Mouse (Mus musculus): ENCODE data around the gene Aqp7.

Gene Aqp7

GRCm38 (mm10) chr4:41057361-41057760 lies 9.4 kb upstream of the Aqp7 start:
- DNase-seq (ENCODE audit: low read depth, low spot score): no peak

DNA sequence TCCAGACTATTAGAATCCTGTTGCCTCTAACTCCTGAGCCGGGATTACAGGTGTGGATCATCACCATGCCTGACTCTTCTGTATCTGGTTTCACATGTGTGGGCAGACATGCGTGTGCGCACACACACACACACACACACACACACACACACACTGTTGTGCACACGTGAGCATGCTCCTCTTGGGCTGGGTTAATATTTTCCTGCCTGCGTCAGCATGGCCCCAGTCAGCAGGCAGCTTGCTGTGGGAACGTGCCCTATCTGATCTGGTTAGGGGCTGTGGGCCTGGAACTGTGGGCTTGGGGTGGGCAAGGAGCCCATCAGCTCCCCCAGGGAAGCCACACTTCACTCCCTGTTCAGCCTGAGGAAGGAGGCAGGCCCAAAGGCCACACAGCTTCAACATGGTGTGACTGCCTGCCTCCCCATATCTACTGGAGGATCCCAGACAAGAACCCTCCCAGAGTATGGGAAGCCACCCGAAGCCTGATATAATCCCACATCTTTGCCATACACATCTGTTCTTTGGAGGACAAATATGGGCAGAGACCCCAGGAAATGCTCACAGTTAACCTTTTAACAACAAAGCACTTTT lies 8.9 kb upstream of the Aqp7 start:
- DNase-seq (ENCODE audit: low read depth, low spot score): no peak

DNA sequence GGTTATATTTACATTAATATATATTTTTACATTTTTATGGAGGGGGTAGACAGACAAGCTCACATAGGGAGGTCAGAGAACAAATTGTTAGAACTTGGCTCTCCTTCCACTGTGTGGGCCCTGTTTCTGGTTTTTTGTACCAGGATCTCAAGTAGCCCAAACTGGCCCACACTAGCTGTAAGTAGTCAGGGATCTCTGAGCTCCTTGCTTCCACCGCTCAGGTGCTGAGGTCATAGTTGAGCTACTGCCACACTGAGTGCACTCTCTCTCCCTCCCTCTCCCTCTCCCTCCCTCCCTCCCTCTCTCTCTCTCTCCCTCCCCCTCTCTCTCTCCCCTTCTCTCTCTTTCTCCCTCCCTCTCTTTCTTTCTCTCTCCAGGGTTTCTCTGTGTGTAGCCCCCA lies 8.3 kb upstream of the Aqp7 start:
- no peak for DNase-seq (ENCODE audit: low read depth, low spot score)

DNA sequence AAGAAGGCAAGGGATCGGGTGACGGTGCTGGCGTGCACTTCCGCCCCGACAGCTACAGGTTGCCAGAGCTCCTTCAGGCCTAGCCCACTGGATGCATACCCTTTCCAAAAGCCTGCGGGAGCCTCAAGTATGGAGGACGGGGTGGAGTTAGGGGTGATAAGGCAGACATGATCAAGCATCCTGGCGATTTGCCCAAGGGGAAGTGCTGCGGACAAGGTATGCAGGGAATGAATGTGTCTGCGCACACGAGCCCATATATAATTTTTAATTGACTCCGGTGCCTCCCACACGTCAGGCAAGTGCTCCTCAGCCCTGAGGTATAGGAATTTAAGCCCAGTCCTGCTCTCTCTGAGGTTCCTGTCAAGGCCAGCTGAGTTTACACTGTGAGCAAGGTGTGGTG lies 7.2 kb upstream of the Aqp7 start:
- no peak for DNase-seq (ENCODE audit: low read depth, low spot score)

DNA sequence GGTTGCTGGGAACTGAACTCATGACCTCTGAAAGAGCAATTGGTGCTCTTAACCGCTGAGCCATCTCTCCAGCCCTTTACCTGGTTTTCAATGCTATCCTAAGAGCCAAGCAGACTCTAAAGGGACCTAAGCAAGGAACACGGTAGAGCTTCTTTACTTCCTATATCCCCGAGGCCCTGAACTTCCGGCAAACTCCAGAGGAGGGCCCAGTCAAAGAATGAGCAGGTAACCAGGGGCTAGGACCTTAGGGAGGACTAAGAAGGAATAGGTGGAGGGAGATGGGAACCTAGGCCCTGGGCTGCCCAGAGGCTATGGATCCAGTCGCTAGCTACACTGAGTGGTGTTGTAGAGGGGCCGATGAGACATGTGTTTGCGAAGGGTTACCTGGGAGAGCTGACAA lies 3.8 kb upstream of the Aqp7 start:
- no peak for DNase-seq (ENCODE audit: low read depth, low spot score)

- DNase-seq (ENCODE audit: low read depth, low spot score): peak; percentile 65
Measured at GRCm38 (mm10) chr4:41050726-41051675, 3.1 kb upstream of the Aqp7 start.

DNA sequence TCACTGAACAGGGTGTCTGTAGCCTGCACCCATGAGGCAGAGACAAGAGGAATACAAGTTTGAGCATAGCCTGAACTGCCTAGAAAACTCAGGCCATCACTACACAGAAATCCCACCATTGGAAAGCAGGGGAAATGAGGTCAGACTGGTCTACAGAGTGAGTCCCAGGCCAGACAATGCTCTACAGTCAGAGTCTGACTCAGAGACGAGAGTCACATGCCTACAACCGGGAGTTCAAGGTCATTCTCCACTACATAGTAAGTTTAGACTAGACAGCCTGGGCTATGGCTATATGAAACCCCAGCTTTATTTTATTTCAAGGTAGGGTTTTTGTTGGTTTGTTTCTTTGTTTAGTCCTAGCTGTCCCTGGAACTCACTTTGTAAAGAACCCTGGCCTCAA lies 987 bp upstream of the Aqp7 start:
- no peak for DNase-seq (ENCODE audit: low read depth, low spot score)

GRCm38 (mm10) chr4:41046254-41046795 lies 1.6 kb downstream of the Aqp7 start:
- DNase-seq (ENCODE audit: low read depth, low spot score): no peak

GRCm38 (mm10) chr4:41045288-41045687 lies 2.7 kb downstream of the Aqp7 start:
- no peak for DNase-seq (ENCODE audit: low read depth, low spot score)

- DNase-seq (ENCODE audit: low read depth, low spot score): no peak
Measured at GRCm38 (mm10) chr4:41043961-41044360, 4.0 kb downstream of the Aqp7 start.

- DNase-seq (ENCODE audit: low read depth, low spot score): no peak
Measured at GRCm38 (mm10) chr4:41042880-41043279, 5.1 kb downstream of the Aqp7 start.

DNA sequence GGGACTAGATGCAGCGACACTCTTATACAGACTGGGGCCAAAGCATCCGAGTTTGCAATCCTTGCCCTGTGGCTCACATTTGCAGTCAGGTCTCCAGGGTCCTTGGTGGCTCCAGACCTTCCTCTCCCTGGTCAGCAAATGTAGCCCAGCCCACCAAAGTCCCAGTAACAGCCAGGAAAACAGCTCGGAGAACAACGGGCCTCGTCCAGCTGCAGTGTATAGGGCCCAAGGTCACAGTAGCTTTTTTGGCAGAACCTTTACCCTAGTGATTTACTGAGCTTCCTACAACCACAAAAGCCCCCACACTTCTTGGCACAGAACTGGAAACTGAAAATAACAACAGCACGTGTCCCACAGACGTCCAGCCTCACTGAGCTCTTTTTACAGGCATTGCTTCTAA lies 7.0 kb downstream of the Aqp7 start:
- peak; percentile 38 for DNase-seq (ENCODE audit: low read depth, low spot score)

- DNase-seq (ENCODE audit: low read depth, low spot score): no peak
Measured at GRCm38 (mm10) chr4:41037942-41038341, 10.0 kb downstream of the Aqp7 start.

- peak; percentile 47 for DNase-seq (ENCODE audit: low read depth, low spot score)
Measured at GRCm38 (mm10) chr4:41031242-41031641, 16.7 kb downstream of the Aqp7 start.

DNA sequence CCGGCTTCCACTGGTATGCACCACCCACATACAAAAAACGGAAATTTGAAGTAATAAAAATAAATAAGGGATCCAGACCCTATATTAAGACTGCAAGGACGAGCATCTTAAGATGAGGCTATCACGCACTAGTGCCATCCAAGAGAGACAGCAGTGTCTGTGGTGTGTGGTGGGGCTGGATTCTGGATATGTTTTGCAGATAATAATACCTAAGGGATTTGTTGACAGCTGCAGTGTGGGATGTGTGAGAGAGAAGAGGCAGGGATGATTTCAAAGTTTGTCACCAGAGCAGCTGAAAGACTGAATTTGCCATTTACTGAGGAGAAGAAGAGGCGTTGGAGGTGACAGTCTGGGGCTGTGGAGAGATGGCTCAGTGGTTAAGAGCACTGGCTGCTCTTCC lies 18.6 kb downstream of the Aqp7 start:
- DNase-seq (ENCODE audit: low read depth, low spot score): no peak

DNA sequence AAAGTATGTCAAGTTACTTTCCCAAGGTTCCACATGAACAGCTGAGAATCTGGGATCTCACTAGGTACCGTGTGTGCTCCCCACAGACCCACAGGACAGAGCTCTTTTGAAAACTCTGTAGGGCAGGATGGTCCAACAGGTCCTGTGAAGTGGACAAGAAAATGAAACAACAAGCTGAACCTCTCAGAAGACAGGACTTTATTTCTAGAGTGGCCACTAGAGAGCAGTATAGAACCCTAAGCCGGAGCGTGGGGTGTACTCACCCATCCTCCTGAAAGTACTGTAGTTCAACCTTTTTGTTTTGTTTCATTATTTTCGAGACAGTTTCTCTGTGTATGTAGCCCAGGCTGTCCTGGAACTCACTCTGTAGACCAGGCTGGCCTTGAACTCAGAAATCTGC lies 19.7 kb downstream of the Aqp7 start:
- no peak for DNase-seq (ENCODE audit: low read depth, low spot score)

- no peak for DNase-seq (ENCODE audit: low read depth, low spot score)
Measured at GRCm38 (mm10) chr4:41027872-41028271, 20.1 kb downstream of the Aqp7 start.

GRCm38 (mm10) chr4:41026086-41026787 lies 21.7 kb downstream of the Aqp7 start:
- DNase-seq (ENCODE audit: low read depth, low spot score): no peak

GRCm38 (mm10) chr4:41021094-41021493 lies 26.8 kb downstream of the Aqp7 start:
- no peak for DNase-seq (ENCODE audit: low read depth, low spot score)

DNA sequence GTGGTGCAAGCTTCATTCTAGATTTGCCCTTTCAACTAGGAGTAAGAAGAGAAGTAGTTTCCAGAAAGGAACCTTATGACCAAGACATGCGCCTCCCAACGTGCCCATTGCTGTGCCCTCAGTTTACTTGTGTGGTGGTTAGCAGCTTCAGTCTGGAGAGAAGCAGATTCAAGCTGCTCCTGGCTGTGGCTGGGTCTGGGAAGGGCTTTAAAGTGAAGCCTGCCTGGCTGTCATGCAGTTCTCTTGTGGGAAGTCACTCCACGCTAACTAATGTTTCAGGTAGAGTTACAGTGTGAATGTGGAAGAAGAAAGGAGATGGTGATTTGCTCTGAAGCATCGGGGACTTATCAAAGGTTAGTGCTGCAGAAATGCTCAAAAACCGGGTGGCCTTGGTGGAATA lies 32.1 kb downstream of the Aqp7 start:
- DNase-seq (ENCODE audit: low read depth, low spot score): no peak

GRCm38 (mm10) chr4:41013351-41013750 lies 34.6 kb downstream of the Aqp7 start:
- no peak for DNase-seq (ENCODE audit: low read depth, low spot score)
